Mouse (Mus musculus) B cell, adult 2 months (primary cell): ENCODE data around the gene Nop53.
"Not testable (repeated sequence)": the region's sequence is repeated elsewhere in the genome, so short reads cannot be mapped to it uniquely, and the experiment has no call there.

ENCODE experiments used
- DNase-seq, 2 experiments: peaks; one replicate each; pipeline ENCODE4 v3.0.0; 2022

Gene Nop53

GRCm38 (mm10) chr7:15916996-15917395 is 28.9 kb downstream of the Nop53 start:
- DNase-seq: no peak

- DNase-seq: no peak
These were observed 29.6 kb downstream of the Nop53 start for GRCm38 (mm10) chr7:15916134-15916723.

GRCm38 (mm10) chr7:15915695-15916094 is 30.2 kb downstream of the Nop53 start:
- DNase-seq: not testable (repeated sequence)

- no peak for DNase-seq
These were observed 31.1 kb downstream of the Nop53 start for GRCm38 (mm10) chr7:15914751-15915150.

GRCm38 (mm10) chr7:15914252-15914651 is 31.6 kb downstream of the Nop53 start:
- DNase-seq: peak; percentile 71 to 72

GRCm38 (mm10) chr7:15912183-15912582 is 33.7 kb downstream of the Nop53 start:
- DNase-seq: peak; percentile 84

GRCm38 (mm10) chr7:15910521-15910920 is 35.4 kb downstream of the Nop53 start:
- DNase-seq: no peak

- no peak for DNase-seq
These were observed 37.8 kb downstream of the Nop53 start for GRCm38 (mm10) chr7:15907971-15908590.

GRCm38 (mm10) chr7:15906602-15907001 is 39.3 kb downstream of the Nop53 start:
- DNase-seq: no peak

GRCm38 (mm10) chr7:15905861-15906260 is 40.0 kb downstream of the Nop53 start:
- no peak for DNase-seq

GRCm38 (mm10) chr7:15901366-15902048 is 44.4 kb downstream of the Nop53 start:
- no peak for DNase-seq

GRCm38 (mm10) chr7:15894251-15894650 is 51.6 kb downstream of the Nop53 start:
- no peak for DNase-seq
